Mouse (Mus musculus): ENCODE data around the gene Lmf1.

DNA sequence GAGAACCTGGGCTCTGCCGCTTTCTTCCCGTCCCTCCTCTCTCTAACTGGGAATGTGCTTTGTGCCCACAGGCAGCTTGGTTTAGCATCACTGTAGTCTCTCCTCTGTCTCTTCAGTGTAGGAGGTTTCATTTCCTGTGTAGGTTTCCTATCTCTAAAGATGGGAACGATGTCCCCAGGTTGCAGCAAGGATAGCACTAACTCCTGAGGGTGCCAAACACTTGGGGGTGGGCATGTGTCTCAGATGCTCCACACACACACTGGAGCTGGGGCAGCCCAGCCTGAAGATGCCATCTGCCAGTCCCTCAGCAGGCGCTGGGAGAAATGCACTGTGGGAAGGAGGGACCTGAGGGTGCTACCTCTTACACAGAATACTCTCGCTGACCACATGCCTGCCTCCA, 56.9 kb downstream of the Lmf1 start:
- TF ChIP-seq POLR2A (IDR thresholded peaks at IDR 0.05; ENCODE audit: borderline replicate concordance, low read depth, low read length): no peak
- no peak for TF ChIP-seq CTCF (IDR thresholded peaks at IDR 0.05; ENCODE audit: low read depth, low read length)
